Mouse (Mus musculus): ENCODE measurements at regions not wholly inside any gene's neighbourhood (a gene's known extent, or its start where the extent isn't known, plus 50 kb on each side); places are given as distances from the start of the nearest gene placed in this dataset.

- no peak overlapping the region for H3K4me2 ChIP-seq
- no peak overlapping the region for H3K27ac ChIP-seq
- WGBS: 46% methylated on average over 10 of the region's 10 CpGs
- H3K4me3 ChIP-seq (replicated peaks): no peak overlapping the region
- no peak for ATAC-seq (replicated peaks; ENCODE audit: low FRiP score)
- H3K27me3 ChIP-seq: no peaks in the 10 kb centered on the region
- no peak overlapping the region for H3K9ac ChIP-seq
- H3K36me3 ChIP-seq: no peaks in the 10 kb centered on the region
- H3K9me3 ChIP-seq (replicated peaks): no peaks in the 10 kb centered on the region
- no peaks in the 10 kb centered on the region for H3K4me1 ChIP-seq
These were observed 244.0 kb upstream of the Zic1 start for GRCm38 (mm10) chr9:91609457-91610166.

GRCm38 (mm10) chr9:91601740-91602139 lies 236.1 kb upstream of the Zic1 start:
- no peak for ATAC-seq (replicated peaks; ENCODE audit: low FRiP score)
- no peaks in the 10 kb centered on the region for H3K4me1 ChIP-seq
- 68% methylated on average over 6 of the region's 6 CpGs for WGBS
- no peaks in the 10 kb centered on the region for H3K27me3 ChIP-seq
- H3K9me3 ChIP-seq (replicated peaks): no peaks in the 10 kb centered on the region
- H3K27ac ChIP-seq: no peak overlapping the region
- no peak overlapping the region for H3K4me2 ChIP-seq
- no peaks in the 10 kb centered on the region for H3K36me3 ChIP-seq
- H3K9ac ChIP-seq: no peak overlapping the region
- no peak overlapping the region for H3K4me3 ChIP-seq (replicated peaks)

- H3K27ac ChIP-seq: no peak overlapping the region
- no peaks in the 10 kb centered on the region for H3K36me3 ChIP-seq
- no peaks in the 10 kb centered on the region for H3K4me1 ChIP-seq
- no peak overlapping the region for H3K9ac ChIP-seq
- H3K9me3 ChIP-seq (replicated peaks): no peaks in the 10 kb centered on the region
- ATAC-seq (replicated peaks; ENCODE audit: low FRiP score): no peak
- no peak overlapping the region for H3K4me3 ChIP-seq (replicated peaks)
- H3K27me3 ChIP-seq: no peaks in the 10 kb centered on the region
- WGBS: 46% methylated on average over 4 of the region's 4 CpGs
- no peak overlapping the region for H3K4me2 ChIP-seq
These were observed 226.3 kb upstream of the Zic1 start for GRCm38 (mm10) chr9:91591915-91592314.

GRCm38 (mm10) chr9:91588756-91589155 lies 223.1 kb upstream of the Zic1 start:
- Histone ChIP-seq H3K4me3 (replicated peaks) (no peak overlapping the region), H3K9ac (no peak overlapping the region), H3K4me2 (no peak overlapping the region), H3K4me1 (no peaks in the 10 kb centered on the region), H3K27ac (no peak overlapping the region), H3K9me3 (replicated peaks) (no peaks in the 10 kb centered on the region), H3K27me3 (no peaks in the 10 kb centered on the region), H3K36me3 (no peaks in the 10 kb centered on the region)
- ATAC-seq (replicated peaks; ENCODE audit: low FRiP score): no peak
- 92% methylated on average over 6 of the region's 6 CpGs for WGBS

GRCm38 (mm10) chr9:91587861-91588260 lies 222.3 kb upstream of the Zic1 start:
- Histone ChIP-seq H3K4me2 (no peak overlapping the region), H3K27me3 (no peaks in the 10 kb centered on the region), H3K4me3 (replicated peaks) (no peak overlapping the region), H3K9me3 (replicated peaks) (no peaks in the 10 kb centered on the region), H3K36me3 (no peaks in the 10 kb centered on the region), H3K9ac (no peak overlapping the region), H3K4me1 (no peaks in the 10 kb centered on the region), H3K27ac (no peak overlapping the region)
- 48% methylated on average over 5 of the region's 5 CpGs for WGBS
- no peak for ATAC-seq (replicated peaks; ENCODE audit: low FRiP score)

- Histone ChIP-seq H3K4me2 (no peak overlapping the region), H3K36me3 (no peaks in the 10 kb centered on the region), H3K27me3 (no peaks in the 10 kb centered on the region), H3K9me3 (replicated peaks) (no peaks in the 10 kb centered on the region), H3K4me3 (replicated peaks) (no peak overlapping the region), H3K9ac (no peak overlapping the region), H3K27ac (no peak overlapping the region), H3K4me1 (no peaks in the 10 kb centered on the region)
- 90% methylated on average over 7 of the region's 7 CpGs for WGBS
- no peak for ATAC-seq (replicated peaks; ENCODE audit: low FRiP score)
These were observed 221.7 kb upstream of the Zic1 start for GRCm38 (mm10) chr9:91587271-91587670.

- no peaks in the 10 kb centered on the region for H3K36me3 ChIP-seq
- no peak overlapping the region for H3K27ac ChIP-seq
- no peak for ATAC-seq (replicated peaks; ENCODE audit: low FRiP score)
- no peaks in the 10 kb centered on the region for H3K9me3 ChIP-seq (replicated peaks)
- H3K4me3 ChIP-seq (replicated peaks): no peak overlapping the region
- no peaks in the 10 kb centered on the region for H3K27me3 ChIP-seq
- no peak overlapping the region for H3K4me2 ChIP-seq
- 87% methylated on average over 5 of the region's 5 CpGs for WGBS
- H3K9ac ChIP-seq: no peak overlapping the region
- H3K4me1 ChIP-seq: no peaks in the 10 kb centered on the region
These were observed 221.0 kb upstream of the Zic1 start for GRCm38 (mm10) chr9:91586635-91587034.

- Histone ChIP-seq H3K9ac (no peak overlapping the region), H3K4me2 (no peak overlapping the region), H3K9me3 (replicated peaks) (no peaks in the 10 kb centered on the region), H3K4me3 (replicated peaks) (no peak overlapping the region), H3K27ac (no peak overlapping the region), H3K4me1 (no peaks in the 10 kb centered on the region), H3K36me3 (no peaks in the 10 kb centered on the region), H3K27me3 (no peaks in the 10 kb centered on the region)
- ATAC-seq (replicated peaks; ENCODE audit: low FRiP score): no peak
These were observed 208.5 kb upstream of the Zic1 start for GRCm38 (mm10) chr9:91574156-91574555.

- no peaks in the 10 kb centered on the region for H3K4me1 ChIP-seq
- 67% methylated on average over 5 of the region's 5 CpGs for WGBS
- ATAC-seq (replicated peaks; ENCODE audit: low FRiP score): no peak
These were observed 200.5 kb upstream of the Zic1 start for GRCm38 (mm10) chr9:91566006-91566641.

GRCm38 (mm10) chr9:91561331-91561730 lies 195.7 kb upstream of the Zic1 start:
- no peak for ATAC-seq (replicated peaks; ENCODE audit: low FRiP score)
- 75% methylated on average over 2 of the region's 2 CpGs for WGBS

More at GRCm38 (mm10) chr9:91566006-91566641, 200.5 kb upstream of the Zic1 start:
- no peak overlapping the region for H3K9ac ChIP-seq
- H3K27me3 ChIP-seq: no peaks in the 10 kb centered on the region
- no peak overlapping the region for H3K4me2 ChIP-seq
- H3K27ac ChIP-seq: no peak overlapping the region
- no peak overlapping the region for H3K4me3 ChIP-seq (replicated peaks)
- no peaks in the 10 kb centered on the region for H3K36me3 ChIP-seq
- H3K9me3 ChIP-seq (replicated peaks): no peaks in the 10 kb centered on the region

GRCm38 (mm10) chr9:91559794-91560193 lies 194.2 kb upstream of the Zic1 start:
- Histone ChIP-seq H3K4me1 (no peaks in the 10 kb centered on the region), H3K4me3 (replicated peaks) (no peak overlapping the region), H3K27ac (no peak overlapping the region), H3K4me2 (no peak overlapping the region), H3K9me3 (replicated peaks) (no peaks in the 10 kb centered on the region), H3K9ac (no peak overlapping the region), H3K36me3 (no peaks in the 10 kb centered on the region), H3K27me3 (no peaks in the 10 kb centered on the region)
- 83% methylated on average over 6 of the region's 6 CpGs for WGBS
- ATAC-seq (replicated peaks; ENCODE audit: low FRiP score): no peak

More at GRCm38 (mm10) chr9:91561331-91561730, 195.7 kb upstream of the Zic1 start:
- Histone ChIP-seq H3K4me2 (no peak overlapping the region), H3K36me3 (no peaks in the 10 kb centered on the region), H3K4me3 (replicated peaks) (no peak overlapping the region), H3K27ac (no peak overlapping the region), H3K9me3 (replicated peaks) (no peaks in the 10 kb centered on the region), H3K9ac (no peak overlapping the region), H3K4me1 (no peaks in the 10 kb centered on the region), H3K27me3 (no peaks in the 10 kb centered on the region)

- Histone ChIP-seq H3K9me3 (replicated peaks) (no peaks in the 10 kb centered on the region), H3K36me3 (no peaks in the 10 kb centered on the region), H3K27ac (no peak overlapping the region), H3K4me2 (no peak overlapping the region), H3K4me1 (no peaks in the 10 kb centered on the region), H3K9ac (no peak overlapping the region), H3K27me3 (no peaks in the 10 kb centered on the region), H3K4me3 (replicated peaks) (no peak overlapping the region)
- 64% methylated on average over 4 of the region's 4 CpGs for WGBS
- no peak for ATAC-seq (replicated peaks; ENCODE audit: low FRiP score)
These were observed 181.4 kb upstream of the Zic1 start for GRCm38 (mm10) chr9:91547051-91547450.

GRCm38 (mm10) chr9:91545402-91545801 lies 179.8 kb upstream of the Zic1 start:
- no peak overlapping the region for H3K27ac ChIP-seq
- H3K9ac ChIP-seq: no peak overlapping the region
- H3K4me2 ChIP-seq: no peak overlapping the region
- no peaks in the 10 kb centered on the region for H3K27me3 ChIP-seq
- 75% methylated on average over 6 of the region's 6 CpGs for WGBS
- no peaks in the 10 kb centered on the region for H3K4me1 ChIP-seq
- H3K9me3 ChIP-seq (replicated peaks): no peaks in the 10 kb centered on the region
- ATAC-seq (replicated peaks; ENCODE audit: low FRiP score): no peak
- no peaks in the 10 kb centered on the region for H3K36me3 ChIP-seq
- no peak overlapping the region for H3K4me3 ChIP-seq (replicated peaks)
